Mouse (Mus musculus) olfactory bulb, adult 2 months (tissue): ENCODE results near the gene Scg5. TPM values are rescaled to one million over a fixed set of nuclear protein-coding genes. Genes with fewer than 3 reads are reported as not detected.

Experiments used
- H3K27ac ChIP-seq: fragments of 200-500 bp; 2 replicates; pipeline ENCODE4 v1.5.1; 2012; ENCODE audit warnings: low read depth, low read length; ENCODE audit not compliant: insufficient read depth
- H3K4me1 ChIP-seq: fragments of 200-500 bp; 2 replicates; pipeline ENCODE4 v1.6.1; 2012; ENCODE audit warnings: low read length; ENCODE audit not compliant: control insufficient read depth, insufficient read depth
- H3K4me3 ChIP-seq: fragments of 200-500 bp; 2 replicates; pipeline ENCODE4 v1.5.1; 2012; ENCODE audit warnings: mild to moderate bottlenecking, low read depth, low read length, moderate library complexity; ENCODE audit not compliant: insufficient read depth
- CTCF ChIP-seq: fragments of 200-500 bp; IDR thresholded peaks from 2 replicates; pipeline ENCODE4 v1.5.1; 2012; ENCODE audit warnings: low read depth, mild to moderate bottlenecking, low read length, moderate library complexity; ENCODE audit not compliant: insufficient read depth
- POLR2A ChIP-seq: fragments of 200-500 bp; IDR thresholded peaks from 2 replicates; pipeline ENCODE4 v1.6.1; 2012; ENCODE audit warnings: mild to moderate bottlenecking, low read depth, low read length, moderate library complexity; ENCODE audit not compliant: insufficient read depth
- WGBS: fragments of 180-500 bp; shearing (Covaris S2); methylation state at CpG from one replicate; pipeline ENCODE4 v1.1.7; 2018; 5-methylcytosine and 5-hydroxymethylcytosine counted together
- polyA plus RNA-seq: library from polyadenylated mRNA; stranded (reverse); fragments of >200 nt; gene quantifications from 2 replicates; pipeline ENCODE4 v1.2.4, GENCODE M21; 2012; ENCODE audit warnings: low replicate concordance; ENCODE audit not compliant: missing spikeins, insufficient read depth, insufficient read length

Gene Scg5
- polyA plus RNA-seq: not detected in 2 replicates

DNA sequence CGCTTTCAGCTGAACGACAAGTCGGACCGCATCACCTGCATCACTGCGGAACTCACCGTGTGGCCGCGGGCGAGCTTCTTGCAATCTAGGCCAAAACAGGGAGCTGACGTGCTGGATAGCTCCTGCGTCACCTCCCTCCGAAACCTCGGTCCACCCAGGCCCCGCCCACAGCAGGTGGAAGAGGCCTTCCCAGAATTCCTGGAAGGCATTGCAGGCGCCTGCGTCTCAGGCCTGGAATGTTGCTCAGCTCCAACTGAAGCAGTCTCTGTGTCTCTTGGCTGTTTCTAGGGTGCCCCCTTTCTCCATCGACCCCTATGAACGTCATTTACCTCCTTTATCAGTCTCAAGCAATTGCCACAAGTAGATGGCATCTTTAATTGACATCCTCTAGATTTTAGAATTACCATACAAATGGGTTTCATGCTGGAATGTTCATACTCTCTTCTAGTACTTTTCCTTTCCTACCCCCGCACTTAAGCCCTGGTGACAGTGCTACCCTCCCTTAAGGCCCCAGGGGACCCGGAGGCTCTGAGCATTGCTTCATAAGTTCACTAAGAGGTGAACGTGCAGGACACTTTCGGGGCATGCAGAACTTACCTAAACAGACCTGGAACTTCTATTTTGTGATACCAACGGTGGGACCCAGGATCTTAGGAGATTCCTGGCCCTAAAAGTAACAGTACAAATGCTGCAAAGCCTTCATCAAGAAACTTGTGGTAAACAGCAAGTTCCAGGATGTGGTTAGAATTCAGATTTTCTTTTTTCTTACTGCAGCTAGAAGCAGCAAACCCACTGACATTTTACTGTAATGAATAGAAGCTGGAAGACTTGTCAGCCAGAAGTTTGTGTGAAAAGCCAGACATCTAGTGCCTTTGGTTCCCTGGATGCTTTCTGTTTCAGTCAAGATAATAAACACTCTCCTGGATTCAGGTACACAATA, at the start of gene Scg5:
TSS of gene Scg5 (minus strand) at position 179 of the 940 bp plus-strand sequence.
- Histone ChIP-seq H3K4me1 (peaks cover 11% of the 10 kb centered on the region), H3K4me3 (peak within 1 kb of the TSS; percentile 66), H3K27ac (peak within 1 kb of the TSS; percentile 97)
- WGBS: 8% methylated on average over 23 of the region's 23 CpGs
- TF ChIP-seq POLR2A: peak; percentile 77
- no peak for TF ChIP-seq CTCF

DNA sequence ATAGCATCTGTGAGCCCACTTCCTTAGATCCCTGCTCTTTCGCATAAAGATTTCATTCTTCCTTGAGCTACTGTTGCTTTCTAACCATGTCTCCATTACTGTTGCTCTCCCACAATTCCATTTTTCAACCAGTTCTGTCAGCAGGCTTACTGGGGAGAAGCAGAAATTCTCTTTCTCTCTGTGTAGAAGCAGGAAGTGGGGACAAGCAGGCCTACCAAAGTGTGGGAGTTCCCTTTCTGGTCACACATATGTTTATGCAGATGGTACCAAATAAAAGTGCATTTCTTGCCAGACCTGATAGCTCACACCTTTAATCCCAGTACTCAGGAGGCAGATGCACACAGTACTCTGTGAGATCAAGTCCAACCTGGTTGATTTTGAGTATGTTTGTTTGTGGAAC, 41.2 kb upstream of the Scg5 start:
- H3K4me3 ChIP-seq: no peak overlapping the region
- TF ChIP-seq POLR2A: no peak
- no peak for TF ChIP-seq CTCF
- 89% methylated on average over 1 of the region's 1 CpGs for WGBS
- H3K4me1 ChIP-seq: no peaks in the 10 kb centered on the region
- H3K27ac ChIP-seq: no peak overlapping the region

DNA sequence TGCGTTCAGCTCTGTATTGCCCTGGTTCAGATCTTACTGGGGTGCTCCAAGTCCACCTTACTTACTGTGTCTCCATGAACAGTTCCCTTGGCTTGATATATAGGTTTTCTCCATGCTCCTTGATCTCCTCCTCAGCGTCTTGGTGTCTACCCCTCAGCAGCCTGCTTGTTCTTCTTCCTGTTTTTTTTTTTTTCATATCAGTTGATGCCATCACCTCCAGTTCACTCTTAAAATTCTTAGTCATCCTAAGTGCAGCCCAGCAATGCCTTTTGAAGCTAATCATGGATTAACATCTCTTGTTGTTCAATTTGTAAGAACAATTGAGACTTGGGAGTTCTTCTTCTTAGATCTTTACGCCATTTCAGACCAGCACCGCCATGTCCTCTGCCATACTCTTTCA, 39.5 kb upstream of the Scg5 start:
- Histone ChIP-seq H3K4me1 (no peaks in the 10 kb centered on the region), H3K4me3 (no peak overlapping the region), H3K27ac (no peak overlapping the region)
- TF ChIP-seq POLR2A: no peak
- TF ChIP-seq CTCF: no peak
- WGBS: 81% methylated on average over 4 of the region's 4 CpGs

DNA sequence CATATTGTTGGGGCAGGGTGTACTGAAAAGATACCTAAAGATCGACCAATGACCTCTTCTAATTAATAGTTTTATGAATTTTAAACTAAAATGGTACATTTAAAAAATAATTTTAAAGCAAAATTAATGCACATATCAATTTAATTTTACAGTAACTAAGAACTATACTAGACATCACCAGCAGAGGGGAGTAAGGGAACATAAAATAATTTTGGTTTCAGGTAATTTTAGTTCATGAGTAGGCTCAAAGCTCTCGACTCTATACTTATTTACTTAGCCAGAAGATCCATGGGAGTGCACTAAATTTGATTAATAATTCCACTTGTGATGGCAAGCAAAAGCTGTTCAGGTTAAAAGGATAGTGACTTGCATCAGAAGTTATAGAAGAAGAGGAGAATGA, 37.2 kb upstream of the Scg5 start:
- Histone ChIP-seq H3K4me3 (no peak overlapping the region), H3K4me1 (no peaks in the 10 kb centered on the region), H3K27ac (no peak overlapping the region)
- 33% methylated on average over 2 of the region's 2 CpGs for WGBS
- no peak for TF ChIP-seq CTCF
- TF ChIP-seq POLR2A: no peak

DNA sequence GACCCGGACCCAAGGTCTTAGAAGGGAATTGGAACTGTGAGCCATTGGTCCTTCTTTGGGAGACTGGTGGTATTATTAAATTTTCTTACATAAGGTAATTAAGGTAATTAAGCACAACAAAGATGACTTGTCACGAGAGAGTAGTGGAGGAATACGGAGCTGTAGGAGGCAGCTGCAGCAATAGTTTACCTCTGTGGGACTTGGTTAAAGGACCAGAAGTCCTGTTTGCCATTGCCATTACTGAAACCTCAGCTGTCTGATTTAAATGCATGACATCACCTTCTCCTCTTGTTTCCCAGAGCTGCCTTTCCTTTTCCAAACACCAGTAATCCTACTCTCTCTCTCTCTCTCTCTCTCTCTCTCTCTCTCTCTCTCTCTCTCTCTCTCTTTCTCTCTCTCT, 20.2 kb upstream of the Scg5 start:
- TF ChIP-seq CTCF (no peak), POLR2A (no peak)
- Histone ChIP-seq H3K4me3 (peak overlapping the region; percentile 82; the same call in 1 of the 2 replicates), H3K4me1 (peaks cover 7% of the 10 kb centered on the region), H3K27ac (peak overlapping the region; percentile 84)
- WGBS: 0% methylated on average over 3 of the region's 3 CpGs

DNA sequence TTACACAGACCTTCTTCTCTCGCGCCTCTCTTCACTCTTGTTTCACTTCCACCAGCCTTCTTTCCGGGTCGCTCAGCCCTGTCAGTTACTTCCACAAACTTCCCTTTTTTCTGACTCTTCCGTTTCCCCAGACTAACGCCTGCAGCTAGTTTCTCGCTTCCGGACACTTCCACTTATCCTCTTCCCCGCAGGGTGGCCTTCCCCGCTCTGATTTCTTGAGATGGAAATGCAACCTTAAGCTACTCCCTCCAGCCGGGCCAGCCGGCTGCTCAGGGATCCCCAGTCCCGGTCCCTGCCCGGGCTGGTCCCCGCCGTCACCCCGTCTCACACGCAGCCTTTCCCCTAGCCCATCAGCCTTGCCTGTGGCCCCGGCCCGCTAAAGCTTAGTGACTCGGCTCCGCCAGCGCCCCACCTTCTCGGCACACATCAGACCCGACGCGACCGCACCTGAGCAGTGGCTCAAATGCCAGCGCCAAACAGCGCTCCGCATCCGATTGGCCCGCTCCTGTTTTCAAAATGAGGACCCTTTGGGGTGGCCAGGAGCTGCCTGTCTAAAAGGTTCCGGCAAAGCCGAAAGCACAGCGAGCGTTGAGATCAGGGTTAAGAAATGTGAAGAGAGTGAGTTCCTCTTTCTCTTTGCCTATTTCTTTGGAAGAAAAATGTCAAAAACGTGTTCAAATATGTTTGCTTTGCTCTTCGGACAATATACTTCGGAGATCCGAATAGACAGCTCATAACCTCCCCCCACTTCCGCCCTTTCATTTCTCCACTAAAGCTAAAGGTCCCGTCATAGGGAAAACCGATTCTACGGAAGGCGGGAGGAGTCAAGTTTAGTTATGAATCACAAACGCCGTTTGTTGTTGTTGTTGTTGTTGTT, 19.6 kb upstream of the Scg5 start, which contains the start of gene Arhgap11a:
TSS of gene Arhgap11a (minus strand) at position 417 of the 877 bp plus-strand sequence.
- TF ChIP-seq CTCF (no peak), POLR2A (no peak)
- under 1% methylated on average over 48 of the region's 48 CpGs for WGBS

DNA sequence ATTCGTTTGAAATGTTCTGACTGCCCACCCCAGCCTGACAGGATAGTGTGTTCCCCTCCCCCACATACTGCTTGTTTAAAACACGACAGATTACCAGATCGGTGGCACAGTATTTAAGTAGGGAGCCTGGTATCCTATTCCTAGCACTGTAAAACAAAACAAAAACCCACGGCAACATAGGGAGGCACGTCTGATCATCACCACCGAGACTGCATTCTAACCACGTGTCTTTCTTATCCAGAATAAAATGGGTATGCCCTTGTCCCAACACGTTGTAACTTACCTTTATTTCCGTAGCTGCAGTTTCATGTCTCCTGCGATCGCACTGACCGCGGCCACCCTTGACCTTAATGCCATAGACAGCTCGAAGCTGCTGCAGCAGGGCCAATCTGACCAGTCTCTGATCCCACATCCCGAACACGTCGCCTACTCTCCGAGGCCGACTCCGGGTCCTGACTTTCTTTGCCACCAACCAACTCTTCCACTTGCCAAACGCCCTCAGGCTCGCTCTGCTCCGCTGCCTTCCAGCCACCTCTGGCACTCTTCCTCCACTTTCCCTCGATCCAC, 18.8 kb upstream of the Scg5 start:
- H3K4me3 ChIP-seq: peak overlapping the region; percentile 82
- no peak overlapping the region for H3K27ac ChIP-seq
- WGBS: under 1% methylated on average over 24 of the region's 24 CpGs
- no peak for TF ChIP-seq POLR2A
- no peak for TF ChIP-seq CTCF
- peaks cover 7% of the 10 kb centered on the region for H3K4me1 ChIP-seq

More for the DNA sequence above, 19.6 kb upstream of the Scg5 start, which contains the start of gene Arhgap11a:
- H3K4me1 ChIP-seq: peaks cover 7% of the 10 kb centered on the region
- peak within 1 kb of the TSS; percentile 82 for H3K4me3 ChIP-seq
- peak within 1 kb of the TSS; percentile 84 for H3K27ac ChIP-seq

DNA sequence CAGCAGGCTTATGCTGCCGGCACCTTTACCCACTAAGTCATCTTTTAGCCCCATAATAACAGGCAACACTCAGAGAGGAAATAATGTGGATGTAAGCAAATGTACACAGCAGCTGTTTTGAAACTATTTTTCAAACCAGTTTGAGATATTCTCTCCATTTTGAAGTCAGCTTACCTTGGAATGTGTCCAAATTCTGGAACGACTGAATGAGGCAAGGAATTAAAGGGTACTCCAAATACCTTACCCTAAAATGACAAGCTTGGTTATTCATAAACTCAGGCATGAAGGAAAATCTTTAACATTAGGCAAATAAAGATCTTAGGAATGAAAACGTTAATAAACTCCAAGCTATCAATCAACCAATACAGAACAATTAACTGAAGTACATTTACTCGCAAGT, 16.2 kb upstream of the Scg5 start:
- Histone ChIP-seq H3K4me1 (peaks cover 7% of the 10 kb centered on the region), H3K27ac (no peak overlapping the region), H3K4me3 (no peak overlapping the region)
- TF ChIP-seq POLR2A (no peak), CTCF (no peak)
- 56% methylated on average over 4 of the region's 4 CpGs for WGBS
